Mouse (Mus musculus): ENCODE measurements around the gene Myo1h.

Gene Myo1h

DNA sequence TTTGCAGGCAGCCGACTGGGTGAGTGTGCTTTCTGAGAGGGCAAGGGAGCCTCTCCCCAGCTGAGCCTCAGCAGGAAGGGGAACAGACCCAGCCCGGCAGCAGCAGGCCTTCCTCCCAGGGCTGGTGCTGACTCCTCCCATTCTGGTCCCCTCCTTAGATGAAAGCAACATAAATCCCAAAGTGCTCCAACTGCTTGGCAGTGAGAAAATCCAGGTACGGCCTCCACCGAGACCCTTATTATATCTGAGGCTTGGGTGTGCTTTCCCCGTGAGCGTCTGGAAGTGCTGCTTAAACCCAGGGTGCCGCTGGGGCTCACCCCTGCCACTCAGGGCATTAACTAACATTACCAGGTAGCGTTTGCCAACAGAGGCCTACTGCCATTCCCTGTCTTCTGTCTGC, 70.6 kb downstream of the Myo1h start:
- no peak for DNase-seq (ENCODE audit: low spot score in 2 of 2)

DNA sequence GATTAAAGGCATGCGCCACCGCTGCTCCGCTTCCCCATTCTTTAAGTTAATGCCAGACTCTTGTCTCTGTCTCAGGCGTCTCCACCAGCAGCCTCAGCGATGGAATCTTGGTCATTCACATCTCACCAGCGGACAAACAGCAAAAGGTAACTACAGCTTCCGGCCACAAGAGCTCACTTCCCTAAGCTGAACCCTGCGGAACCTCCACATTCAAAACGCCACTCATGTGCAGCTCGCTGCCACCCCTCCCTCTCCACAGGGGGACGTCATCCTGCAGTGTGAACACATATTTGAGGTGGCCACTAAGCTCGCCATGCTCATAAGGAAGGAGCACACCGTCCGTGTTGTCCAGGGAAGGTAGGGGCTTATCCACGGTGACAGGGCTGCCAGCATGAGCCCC, 72.0 kb downstream of the Myo1h start:
- no peak for DNase-seq (ENCODE audit: low spot score in 2 of 2)

DNA sequence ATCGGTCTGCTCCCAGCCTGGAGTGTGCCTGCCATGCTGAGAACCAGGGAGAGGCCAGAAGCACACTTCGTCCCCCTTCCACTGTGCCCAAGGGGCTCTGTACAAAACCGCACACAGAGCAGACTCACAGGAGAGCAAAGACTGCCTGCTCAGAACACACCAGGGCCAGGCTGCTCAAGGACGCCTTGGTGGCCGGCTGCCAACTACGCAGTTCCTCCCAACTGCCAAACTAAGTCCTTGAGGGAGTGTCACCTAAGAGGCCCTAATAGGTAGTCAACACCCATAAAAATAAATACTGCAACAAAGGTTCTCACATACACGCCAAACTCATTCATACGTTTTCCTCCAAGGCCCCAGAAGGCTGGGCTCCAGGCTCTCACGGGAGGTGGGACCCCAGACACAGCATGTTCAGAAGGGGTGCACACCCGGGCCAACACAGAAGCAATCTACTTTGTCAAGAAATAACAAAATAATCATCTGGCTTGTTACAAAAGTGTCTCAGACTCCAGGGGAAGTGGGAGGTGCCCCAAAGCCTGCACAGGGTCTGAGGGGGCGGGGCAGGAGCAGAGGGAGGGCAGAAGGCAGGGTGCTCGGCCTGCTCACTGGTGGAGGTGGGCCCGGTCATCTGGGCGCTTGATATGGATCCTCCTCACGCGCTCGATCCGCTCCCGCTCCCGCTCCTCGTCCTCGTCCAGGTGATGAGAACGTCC, 76.2 kb downstream of the Myo1h start:
- no peak for DNase-seq (ENCODE audit: low spot score in 2 of 2)

DNA sequence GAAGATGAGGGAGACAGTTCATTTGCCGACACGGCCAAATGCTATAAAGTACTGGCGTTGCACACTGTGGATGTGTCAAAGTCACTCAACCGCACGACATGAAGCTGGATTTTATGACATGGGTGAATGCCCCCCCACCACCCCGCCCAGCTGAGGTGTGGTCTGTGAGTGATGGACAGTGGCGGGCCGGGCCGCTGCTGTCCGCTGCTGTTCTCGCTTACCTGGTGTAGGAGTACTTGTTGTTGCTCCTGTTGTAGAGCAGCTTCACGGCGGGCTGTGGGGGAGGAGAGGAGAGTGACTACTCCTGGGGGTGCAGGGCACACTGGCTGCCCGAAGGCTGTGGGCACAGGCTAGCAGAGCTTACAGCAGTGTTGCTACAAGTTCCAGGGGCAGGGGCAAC, 79.2 kb downstream of the Myo1h start:
- no peak for DNase-seq (ENCODE audit: low spot score in 2 of 2)

DNA sequence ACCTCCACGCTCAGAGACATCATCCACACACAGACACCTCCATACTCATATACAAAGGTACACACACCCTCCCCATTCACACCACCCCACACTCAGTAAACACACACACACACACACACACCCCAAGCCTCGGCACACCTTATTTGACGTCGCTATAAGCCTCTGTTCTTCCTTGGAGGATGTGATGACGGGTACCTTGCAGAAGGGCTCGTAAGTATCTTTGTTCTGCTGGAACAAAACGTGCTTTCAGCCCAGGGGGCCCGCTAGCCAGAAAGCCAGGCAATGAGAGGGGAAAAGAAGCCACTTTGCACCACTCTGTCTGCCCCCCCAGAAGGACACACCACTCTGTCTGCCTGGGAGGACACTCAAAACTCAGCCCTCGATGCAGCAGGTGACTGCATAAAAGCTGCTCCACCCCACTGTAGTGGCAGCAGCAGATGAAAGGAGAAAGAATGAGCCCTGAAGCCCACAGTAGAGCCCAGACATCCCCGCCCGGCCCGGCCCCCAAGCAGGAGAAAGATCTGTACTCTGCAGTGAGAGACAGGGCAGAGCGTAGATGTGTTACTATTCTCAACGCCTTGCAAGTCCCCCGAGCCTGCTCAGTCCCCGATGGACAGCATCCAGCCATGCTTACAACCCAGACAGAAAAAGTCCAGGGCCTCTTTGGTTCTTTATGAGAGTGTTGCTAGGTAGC, 80.0 kb downstream of the Myo1h start:
- DNase-seq (ENCODE audit: low spot score in 2 of 2) = no peak

DNA sequence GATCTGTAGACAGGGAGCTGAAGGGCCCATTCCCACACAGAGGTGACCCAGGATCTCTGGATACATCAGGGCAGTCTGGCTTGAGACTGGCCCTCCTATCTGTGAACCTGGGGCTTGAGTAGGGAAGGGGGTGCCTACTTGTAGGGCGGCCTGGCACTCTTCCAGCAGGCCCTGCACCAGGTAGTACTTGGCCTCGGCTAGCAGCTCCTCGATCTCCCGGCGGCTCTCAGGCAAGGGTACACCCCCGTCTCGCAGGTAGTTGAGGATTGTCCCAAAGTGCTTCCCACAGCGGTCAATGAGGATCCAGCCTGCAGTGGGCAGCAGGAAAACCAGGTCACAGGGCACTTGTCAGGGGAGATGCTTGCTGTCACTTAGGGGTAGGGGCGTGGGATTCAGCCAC, 81.0 kb downstream of the Myo1h start:
- no peak for DNase-seq (ENCODE audit: low spot score in 2 of 2)

DNA sequence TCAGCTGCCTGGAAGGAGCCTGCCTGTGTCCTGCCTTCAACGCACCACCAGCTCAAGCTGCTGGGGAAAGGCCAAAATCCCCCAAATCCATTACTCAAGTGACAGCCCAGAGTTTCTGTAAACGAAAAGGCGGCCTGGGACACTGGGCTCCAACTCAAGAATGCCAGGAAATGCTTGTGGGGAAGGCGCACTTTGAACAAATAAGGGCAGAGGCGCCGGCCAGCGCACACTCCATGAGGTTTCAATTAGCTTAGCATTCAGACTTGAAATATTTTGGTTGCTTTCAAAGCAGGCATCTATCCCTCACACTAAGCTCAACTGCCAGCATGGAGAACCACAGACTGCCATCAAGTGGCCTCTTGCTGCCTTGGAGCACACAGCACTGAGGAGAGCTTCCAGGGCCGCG, 81.4 kb downstream of the Myo1h start:
- no peak for DNase-seq (ENCODE audit: low spot score in 2 of 2)

DNA sequence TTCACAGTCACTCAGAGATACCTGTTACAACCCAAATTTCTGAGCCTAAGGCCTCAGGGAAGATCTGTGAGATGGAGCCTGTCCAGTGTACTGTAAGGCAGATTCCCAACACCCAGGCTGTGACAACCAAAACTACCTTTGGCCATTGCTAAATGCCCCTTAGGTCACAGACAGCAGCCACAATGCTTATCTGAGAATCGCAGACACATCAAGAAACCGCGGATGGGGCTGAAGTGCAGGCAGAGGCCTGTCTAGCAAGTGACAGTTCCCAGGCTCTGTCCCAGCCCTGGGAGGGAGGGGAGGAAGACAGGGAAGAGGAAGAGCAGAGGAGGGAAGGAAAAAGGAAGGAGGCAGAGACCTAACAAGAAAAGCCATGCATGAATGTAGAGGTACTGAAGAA, 82.4 kb downstream of the Myo1h start:
- no peak for DNase-seq (ENCODE audit: low spot score in 2 of 2)

DNA sequence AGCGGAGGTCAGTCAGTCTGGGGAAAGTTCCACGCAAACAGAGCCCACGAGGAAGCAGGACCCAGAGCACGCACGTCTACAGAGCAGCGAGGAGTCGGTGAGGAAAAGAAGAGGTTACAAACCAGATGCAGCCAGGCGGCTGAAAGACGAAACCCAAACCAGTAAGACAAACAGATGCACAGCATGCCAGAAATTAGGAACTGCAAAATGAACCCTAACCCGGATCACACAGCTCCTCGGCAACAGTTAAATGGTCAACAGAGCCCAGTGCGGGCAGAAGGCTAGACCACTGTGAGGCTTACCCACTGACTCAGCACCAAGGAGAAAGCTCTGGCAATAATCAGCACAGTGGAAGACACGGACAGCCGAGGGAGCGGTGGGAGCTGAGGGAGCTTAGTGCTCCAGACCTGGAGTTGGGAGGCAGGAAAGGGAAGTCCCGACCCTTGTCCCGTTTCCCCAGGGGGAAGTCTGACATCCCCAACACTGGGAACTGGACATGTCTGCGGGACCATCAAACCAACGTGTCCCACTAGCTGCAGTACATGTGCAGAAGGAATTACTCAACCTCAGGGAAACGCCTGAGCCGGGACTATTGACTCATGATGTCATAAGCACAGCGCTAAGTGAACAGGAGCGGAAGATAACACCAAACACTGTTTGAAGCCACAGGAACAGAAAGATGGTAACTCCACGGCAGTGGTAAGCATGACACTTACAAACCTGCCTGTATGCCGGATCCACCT, 82.9 kb downstream of the Myo1h start:
- no peak for DNase-seq (ENCODE audit: low spot score in 2 of 2)

DNA sequence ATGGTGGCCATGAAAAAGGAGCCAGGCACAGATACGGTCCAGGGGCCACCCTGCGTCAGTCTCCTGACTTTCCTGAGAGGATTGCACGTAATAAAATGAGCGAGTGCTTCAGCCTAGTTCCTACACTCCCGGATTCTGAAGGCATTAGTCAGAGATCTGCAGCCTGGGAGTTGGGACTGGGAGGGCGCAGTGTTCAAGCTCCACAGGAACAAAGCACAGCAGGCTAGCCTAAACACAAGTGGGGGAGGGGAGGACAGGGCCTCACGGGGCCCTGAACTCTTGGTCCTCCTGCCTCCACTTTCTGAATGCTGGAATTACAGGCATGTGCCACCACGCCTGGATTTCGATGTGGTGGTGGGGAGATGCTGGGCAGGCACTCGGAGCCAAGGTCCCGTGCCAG, 83.6 kb downstream of the Myo1h start:
- DNase-seq (ENCODE audit: low spot score in 2 of 2) = no peak

DNA sequence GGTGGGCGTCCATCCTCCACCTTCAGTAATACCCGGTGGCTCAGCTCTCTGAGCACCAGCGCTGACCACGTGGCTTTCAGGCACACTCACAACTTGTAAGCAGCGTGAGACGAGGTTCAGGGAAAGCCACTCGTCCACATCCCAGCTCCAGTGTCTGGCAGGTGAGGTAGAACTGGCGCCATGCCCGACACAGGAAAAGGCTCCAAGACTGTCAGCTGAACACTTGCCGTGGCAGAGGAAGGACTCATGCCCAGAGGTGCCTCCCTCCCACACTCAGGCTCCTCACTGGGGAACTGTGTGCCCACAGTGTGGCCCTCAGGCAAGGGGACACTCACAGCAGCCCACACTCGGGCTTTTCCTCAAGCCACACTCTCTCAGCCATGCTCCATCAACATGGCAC, 84.2 kb downstream of the Myo1h start:
- no peak for DNase-seq (ENCODE audit: low spot score in 2 of 2)

DNA sequence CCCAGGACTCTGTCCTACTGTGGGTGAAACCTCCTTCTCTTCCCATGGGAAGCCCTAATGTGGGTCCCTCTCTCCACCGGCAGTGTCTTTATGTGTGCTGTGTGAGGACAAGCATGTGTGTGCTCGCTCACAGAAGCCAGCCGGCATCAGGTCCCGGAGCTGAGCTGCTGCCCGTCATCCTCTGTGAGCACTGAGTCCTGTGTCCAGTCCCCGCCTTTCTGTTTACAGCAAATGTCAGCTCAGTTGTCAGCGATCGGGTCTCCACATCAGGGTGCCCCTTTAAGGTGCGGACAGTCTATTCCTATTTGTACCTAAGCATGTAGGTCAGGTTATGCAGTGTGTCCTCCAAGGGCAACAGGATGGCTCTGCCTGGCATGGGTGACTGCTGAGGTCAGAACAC, 84.6 kb downstream of the Myo1h start:
- no peak for DNase-seq (ENCODE audit: low spot score in 2 of 2)

DNA sequence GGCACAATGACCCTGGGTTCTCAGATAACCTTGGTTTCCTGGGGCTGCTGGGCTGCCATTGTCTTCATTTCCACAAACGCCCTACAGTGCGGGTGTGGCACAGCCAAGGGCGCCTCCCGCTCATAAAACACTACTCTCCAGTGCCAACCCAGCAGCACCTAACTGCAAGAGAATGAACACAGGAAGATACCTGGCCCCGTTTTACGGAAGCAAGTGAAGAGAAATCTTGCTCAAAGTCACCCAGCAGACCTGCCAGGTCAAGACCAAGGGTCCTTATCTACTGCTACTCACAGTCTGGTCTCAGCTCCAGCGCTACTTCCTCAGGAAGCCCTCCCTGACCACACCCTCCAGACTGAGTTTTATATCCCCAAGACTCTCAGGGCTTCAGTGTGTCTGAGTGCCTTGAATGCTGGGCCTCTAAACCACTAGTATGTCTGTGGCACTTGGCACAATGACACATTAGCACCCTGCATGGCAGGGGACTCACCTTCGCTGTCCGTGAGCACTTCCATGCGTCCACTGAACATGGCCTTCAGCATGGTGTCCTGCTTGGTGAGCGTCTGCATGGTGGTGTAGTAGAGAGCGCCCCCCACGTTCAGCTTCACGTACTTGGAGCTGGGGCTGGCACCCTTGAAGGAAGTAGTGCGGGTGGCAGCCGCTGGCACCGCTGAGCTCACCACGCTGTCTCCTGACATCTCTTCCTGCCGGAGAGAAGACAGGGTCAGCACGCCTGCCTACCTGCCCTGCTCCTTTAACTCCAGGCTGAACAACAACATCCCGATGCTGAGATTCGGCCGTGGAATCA, 85.6 kb downstream of the Myo1h start:
- no peak for DNase-seq (ENCODE audit: low spot score in 2 of 2)

DNA sequence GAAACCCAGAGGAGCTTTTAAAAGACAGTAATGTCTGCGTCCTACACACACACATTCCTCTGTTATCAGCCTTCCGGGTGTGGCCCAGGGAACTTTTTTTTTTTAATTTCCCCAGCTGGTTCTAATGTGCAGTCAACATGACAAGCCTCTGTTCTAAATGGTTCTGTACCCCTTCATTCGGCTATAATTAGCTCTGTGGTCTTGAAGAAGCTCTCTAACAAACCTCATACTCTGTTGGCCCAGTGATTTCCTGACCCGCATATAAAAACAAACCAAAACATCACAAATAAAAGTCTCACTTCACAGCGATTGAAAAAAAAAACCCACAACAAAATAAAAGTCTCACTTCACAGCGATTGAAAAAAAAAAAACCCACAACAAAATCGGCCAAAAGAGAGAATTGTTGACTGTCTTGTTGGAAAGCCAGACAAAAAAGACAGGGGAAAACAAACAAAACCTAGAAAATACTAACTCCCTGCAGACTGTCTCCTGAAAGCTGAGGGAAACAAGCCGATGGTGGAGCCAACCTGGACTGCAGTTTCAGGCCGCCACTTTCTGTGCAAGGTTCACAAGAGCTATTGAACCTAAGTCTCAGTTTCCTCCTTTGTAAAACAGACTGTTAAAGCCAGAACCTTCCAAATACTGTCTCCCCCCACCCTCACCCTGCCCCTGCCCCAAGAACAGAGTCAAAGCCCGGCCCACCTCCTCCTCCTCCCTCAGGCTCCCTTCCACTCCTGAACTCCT, 89.4 kb downstream of the Myo1h start:
- DNase-seq (ENCODE audit: low spot score in 2 of 2) = no peak

DNA sequence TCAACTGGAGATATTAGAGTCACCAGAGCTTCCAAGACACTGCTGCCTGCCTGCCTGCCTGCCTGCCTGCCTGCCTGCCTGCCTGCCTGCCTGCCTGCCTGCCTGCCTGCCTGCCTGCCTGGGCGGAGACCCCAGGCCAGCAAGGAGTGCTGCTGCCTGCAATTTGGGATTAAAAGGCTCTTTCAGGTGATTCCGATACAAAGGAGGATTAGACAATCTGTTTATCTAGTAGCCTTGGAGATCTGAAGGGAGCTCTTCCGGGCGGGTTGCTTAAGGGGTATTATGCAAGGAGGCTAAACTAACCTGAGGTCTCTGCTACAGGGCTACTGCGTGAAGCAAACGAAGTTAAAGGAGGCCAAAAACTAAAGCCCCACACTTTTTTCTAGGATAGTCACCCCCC, 90.0 kb downstream of the Myo1h start:
- DNase-seq (ENCODE audit: low spot score in 2 of 2) = no peak

DNA sequence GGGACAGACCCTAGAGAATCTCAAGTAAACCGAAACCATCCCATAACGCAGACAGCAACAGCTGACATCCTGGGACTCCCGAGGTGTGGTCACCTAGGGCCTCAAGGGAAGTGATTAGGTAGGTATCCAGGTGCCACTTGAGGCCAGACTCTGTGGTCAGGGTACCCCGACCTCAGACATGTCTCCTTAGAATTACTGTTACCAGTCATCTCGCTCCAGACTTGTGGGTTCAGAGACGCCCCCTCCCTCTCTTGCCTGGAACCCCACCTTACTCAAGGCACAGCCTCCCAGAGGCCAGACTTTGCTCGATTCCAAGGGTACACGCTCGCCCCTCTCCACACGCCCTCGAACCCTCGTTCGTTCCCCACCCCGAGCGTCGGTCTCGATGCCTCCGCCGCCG, 90.8 kb downstream of the Myo1h start:
- DNase-seq (ENCODE audit: low spot score in 2 of 2) = no peak

DNA sequence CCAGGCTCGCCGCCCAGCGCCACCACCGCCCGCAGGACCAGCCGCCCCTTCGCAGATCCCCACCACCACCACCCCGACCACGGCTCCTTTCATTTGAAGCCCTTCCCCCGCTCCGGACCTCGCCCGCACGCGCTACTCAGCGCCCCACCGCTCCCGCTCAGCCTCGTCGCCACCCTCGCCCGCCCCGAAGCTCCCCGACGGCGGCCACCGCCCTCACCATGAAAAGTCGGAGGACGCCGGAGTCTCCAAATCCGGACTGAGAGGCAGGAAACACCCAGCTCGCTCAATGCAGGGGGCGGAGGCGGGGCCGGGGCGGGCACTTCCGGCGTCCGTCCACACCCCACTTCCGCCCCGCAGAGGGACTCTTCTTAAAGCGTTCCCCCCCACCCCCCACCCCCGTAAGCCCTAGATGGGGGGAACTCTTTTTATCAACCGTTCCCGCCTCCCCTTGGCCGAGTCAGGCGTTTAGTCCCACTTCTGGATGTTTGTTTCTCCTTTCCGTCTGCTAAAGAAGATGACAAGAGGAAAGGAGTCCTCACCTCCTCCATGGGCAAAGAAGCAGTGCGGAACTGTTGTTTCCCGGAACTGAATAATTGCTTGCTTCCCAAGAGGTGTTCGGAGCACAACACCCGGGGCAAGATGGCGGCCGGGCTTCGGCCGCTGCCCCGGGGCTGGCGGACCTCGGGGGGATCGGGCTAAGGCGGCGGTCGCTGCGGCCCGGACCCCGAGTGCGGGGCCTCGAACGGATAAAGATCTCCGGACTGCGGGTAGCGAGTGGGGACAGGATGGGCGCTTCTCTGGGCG, 91.4 kb downstream of the Myo1h start, which contains the start of the genes Kctd10 and Ube3b:
Gene Kctd10, minus strand, starts transcription at position 300 of the 804 bp plus-strand sequence.
Gene Ube3b, plus strand, starts transcription at position 399 of the 804 bp plus-strand sequence.
- peak; percentile 81 to 83 for DNase-seq (ENCODE audit: low spot score in 2 of 2)

DNA sequence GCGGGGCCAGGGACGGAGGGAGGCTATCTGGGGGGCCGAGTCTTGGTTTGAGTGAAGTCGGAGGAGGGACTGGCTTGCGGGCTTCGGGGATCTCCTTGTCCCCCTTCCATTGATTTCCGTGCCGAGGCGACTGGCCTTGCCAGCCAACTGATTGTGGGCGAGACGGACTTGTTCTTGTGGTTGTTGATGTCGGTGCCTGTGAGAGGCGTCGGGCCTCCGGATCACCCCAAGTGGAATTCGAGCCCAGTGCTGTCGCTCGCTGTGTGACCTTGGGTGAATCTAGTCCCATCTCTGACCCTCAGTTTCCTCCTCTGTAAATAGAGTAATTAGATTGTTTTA, 92.0 kb downstream of the Myo1h start:
- no peak for DNase-seq (ENCODE audit: low spot score in 2 of 2)

DNA sequence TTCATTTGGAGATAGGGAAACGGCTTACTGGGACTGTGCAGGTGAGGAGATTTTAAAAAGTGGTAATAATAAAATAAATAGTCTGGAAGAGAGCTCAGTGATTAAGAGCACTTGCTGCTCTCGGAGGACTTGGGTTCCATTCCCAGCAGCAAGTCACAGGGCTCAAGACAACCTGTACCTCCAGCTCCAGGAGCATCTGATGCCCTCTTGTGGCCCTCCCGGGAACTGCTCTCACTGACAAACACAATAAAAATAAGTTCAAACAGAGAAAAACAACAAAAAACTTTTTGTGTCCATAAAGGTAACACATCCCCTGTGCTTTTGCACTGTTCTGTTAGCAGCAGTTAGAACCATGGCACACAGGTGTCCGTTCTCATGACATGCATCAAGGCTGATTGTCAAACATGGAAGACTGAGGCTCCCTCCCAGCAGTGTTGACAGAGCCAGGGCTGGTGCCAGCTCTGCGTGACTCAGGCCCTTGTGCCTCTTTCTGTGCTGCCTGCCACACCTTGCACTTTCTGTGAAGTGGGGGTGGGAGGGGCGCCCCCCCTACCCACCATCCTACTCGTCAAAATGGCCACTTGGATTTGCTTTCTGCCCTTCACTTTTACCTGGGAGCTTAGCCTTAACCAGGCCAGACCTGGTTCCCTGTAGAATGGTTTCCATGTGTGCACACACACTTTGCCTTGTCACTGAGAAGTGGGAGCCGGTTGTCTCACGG, 94.4 kb downstream of the Myo1h start:
- DNase-seq (ENCODE audit: low spot score in 2 of 2) = no peak

DNA sequence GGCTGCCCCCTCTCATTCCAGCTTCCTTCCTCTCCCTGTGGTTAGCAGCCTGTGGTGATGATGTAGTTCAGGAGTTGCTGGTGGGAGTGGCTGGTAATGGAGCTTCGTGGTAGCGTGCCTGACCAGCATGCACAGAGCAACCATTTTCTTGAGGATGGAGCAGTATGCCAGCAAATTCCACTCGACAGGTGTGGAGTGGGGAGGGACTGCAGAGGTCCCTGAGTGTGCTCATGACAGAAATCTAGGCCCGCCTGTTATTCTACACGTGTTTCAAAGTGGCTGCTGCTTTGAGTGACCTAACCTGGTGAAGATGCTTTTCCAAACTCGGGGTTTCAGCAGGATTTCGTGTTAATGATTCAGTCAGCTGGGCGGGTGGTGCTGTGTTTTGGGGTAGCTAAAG, 95.5 kb downstream of the Myo1h start:
- DNase-seq (ENCODE audit: low spot score in 2 of 2) = no peak

Data from frontal cortex, postnatal 36 days (tissue).